Mouse (Mus musculus): ENCODE data around the gene Churc1. TPM values are rescaled to one million over a fixed set of nuclear protein-coding genes. Genes with fewer than 3 reads are reported as not detected.

Gene Churc1
- polyA plus RNA-seq (2012; ENCODE audit: insufficient read depth, low replicate concordance), result 5.6 TPM in 1 of 2 replicates, not detected in the other

DNA sequence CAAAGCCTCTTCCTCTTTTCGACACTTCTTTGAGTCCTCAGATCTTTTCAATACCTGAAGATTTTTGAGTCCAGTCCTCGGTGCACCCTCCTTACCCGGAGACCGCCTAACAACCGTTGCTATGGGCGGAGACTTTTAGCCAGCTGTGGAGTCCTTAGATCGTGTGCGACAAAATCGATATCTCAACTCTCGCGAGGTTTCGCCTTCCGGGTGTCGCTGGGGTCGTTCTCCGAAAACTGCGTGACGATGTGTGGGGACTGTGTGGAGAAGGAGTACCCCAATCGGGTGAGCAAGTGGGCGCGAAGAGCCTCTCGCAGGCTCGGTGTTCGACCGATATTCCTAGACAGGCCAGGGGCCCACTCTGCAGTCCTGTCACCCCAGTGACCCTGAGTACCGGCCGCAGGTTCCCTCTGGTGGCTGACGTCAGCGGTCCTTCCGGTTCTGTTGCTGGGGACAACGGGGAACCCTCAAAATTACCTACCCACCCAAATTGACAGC is at the start of gene Churc1, which contains the start of gene Fntb:
Churc1 (plus strand) TSS at position 185 of the 498 bp plus-strand sequence.
Fntb (plus strand) TSS at position 236 of the 498 bp plus-strand sequence.
- Histone ChIP-seq H3K4me1 (peaks cover 19% of the 10 kb centered on the region), H3K9me3 (peaks cover 6% of the 10 kb centered on the region), H3K4me3 (replicated peaks) (peak within 1 kb of the TSS; percentile 98), H3K36me3 (replicated peaks; ENCODE audit: low read length) (peaks cover 6% of the 10 kb centered on the region), H3K27me3 (replicated peaks) (no peaks in the 10 kb centered on the region)
- TF ChIP-seq FLI1 (IDR thresholded peaks at IDR 0.05; ENCODE audit: low read length), result no peak
- TF ChIP-seq GATA1 (IDR thresholded peaks at IDR 0.05; ENCODE audit: borderline replicate concordance, low read length), result no peak

GRCm38 (mm10) chr12:76718384-76718783 is 47.0 kb upstream of the Churc1 start:
- Histone ChIP-seq H3K27me3 (replicated peaks) (peaks cover 17% of the 10 kb centered on the region), H3K36me3 (replicated peaks; ENCODE audit: low read length) (no peaks in the 10 kb centered on the region), H3K4me1 (no peaks in the 10 kb centered on the region; the same call in 1 of the 2 replicates), H3K4me3 (replicated peaks) (no peak overlapping the region), H3K9me3 (no peaks in the 10 kb centered on the region)
- TF ChIP-seq GATA1 (IDR thresholded peaks at IDR 0.05; ENCODE audit: borderline replicate concordance, low read length) (no peak), FLI1 (IDR thresholded peaks at IDR 0.05; ENCODE audit: low read length) (no peak)

DNA sequence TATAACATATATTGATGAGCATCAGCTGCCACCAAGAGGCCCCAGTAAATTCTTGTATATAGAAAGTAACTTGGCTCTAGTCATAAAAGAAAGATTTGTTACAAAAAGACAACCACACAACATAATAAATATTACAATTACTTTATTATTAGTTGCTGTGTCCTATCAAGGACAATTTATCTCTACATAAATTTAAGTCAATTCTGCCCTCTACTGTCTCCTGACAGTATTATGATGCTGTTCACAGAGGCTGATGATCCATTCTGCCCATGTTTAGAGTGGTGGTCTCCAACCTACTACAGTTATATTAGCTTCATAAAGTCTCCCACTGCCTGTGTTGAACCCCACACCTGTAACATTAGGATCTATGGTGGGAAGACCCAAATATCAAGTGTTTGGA is 44.8 kb upstream of the Churc1 start:
- H3K4me1 ChIP-seq, result no peaks in the 10 kb centered on the region
- H3K27me3 ChIP-seq (replicated peaks), result peaks cover 9% of the 10 kb centered on the region
- peaks cover 8% of the 10 kb centered on the region for H3K9me3 ChIP-seq
- TF ChIP-seq FLI1 (IDR thresholded peaks at IDR 0.05; ENCODE audit: low read length) (no peak), GATA1 (IDR thresholded peaks at IDR 0.05; ENCODE audit: borderline replicate concordance, low read length) (no peak)
- H3K4me3 ChIP-seq (replicated peaks), result no peak overlapping the region
- H3K36me3 ChIP-seq (replicated peaks; ENCODE audit: low read length), result no peaks in the 10 kb centered on the region

- Histone ChIP-seq H3K4me3 (replicated peaks) (no peak overlapping the region), H3K4me1 (no peaks in the 10 kb centered on the region), H3K27me3 (replicated peaks) (peaks cover 7% of the 10 kb centered on the region), H3K36me3 (replicated peaks; ENCODE audit: low read length) (no peaks in the 10 kb centered on the region), H3K9me3 (peaks cover 18% of the 10 kb centered on the region)
- TF ChIP-seq GATA1 (IDR thresholded peaks at IDR 0.05; ENCODE audit: borderline replicate concordance, low read length) (no peak), FLI1 (IDR thresholded peaks at IDR 0.05; ENCODE audit: low read length) (no peak)
Observed at GRCm38 (mm10) chr12:76722026-76722425, 43.3 kb upstream of the Churc1 start.

GRCm38 (mm10) chr12:76727955-76728354 is 37.4 kb upstream of the Churc1 start:
- TF ChIP-seq GATA1 (IDR thresholded peaks at IDR 0.05; ENCODE audit: borderline replicate concordance, low read length) (no peak), FLI1 (IDR thresholded peaks at IDR 0.05; ENCODE audit: low read length) (no peak)
- Histone ChIP-seq H3K4me1 (no peaks in the 10 kb centered on the region), H3K27me3 (replicated peaks) (peaks cover 23% of the 10 kb centered on the region), H3K9me3 (peaks cover 39% of the 10 kb centered on the region), H3K4me3 (replicated peaks) (no peak overlapping the region), H3K36me3 (replicated peaks; ENCODE audit: low read length) (no peaks in the 10 kb centered on the region)

DNA sequence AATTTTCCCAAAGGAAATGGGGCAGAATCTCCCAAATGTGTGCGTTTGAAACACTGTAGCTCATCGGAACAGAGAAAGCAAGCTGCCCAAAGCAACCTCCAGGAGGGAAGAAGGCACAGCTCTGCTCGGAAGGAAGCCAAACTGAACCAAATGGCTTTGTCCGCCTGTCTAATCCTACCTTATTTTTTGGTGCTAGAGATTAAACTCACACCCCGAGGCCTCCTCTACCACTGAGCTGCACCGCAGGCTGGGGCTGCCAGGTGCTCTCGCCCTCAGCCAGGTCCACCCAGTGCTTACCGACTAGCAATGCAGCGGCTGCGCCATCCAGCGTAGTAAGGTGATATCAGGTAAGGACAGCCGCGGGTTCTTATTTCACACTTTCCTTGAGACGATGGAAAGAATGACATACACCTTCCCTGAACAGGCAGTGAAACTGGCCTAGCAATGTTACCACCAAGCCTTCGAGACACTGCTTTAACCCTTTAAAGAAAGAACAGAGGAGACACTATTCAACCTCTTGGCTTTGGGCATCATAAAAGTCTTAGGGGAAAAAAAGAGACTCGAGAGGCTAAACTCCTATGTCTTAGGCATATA is 14.4 kb upstream of the Churc1 start:
- H3K4me3 ChIP-seq (replicated peaks), result no peak overlapping the region
- H3K9me3 ChIP-seq, result peaks cover 17% of the 10 kb centered on the region
- TF ChIP-seq GATA1 (IDR thresholded peaks at IDR 0.05; ENCODE audit: borderline replicate concordance, low read length), result no peak
- TF ChIP-seq FLI1 (IDR thresholded peaks at IDR 0.05; ENCODE audit: low read length), result no peak
- H3K36me3 ChIP-seq (replicated peaks; ENCODE audit: low read length), result no peaks in the 10 kb centered on the region
- H3K4me1 ChIP-seq, result peaks cover 5% of the 10 kb centered on the region; the same call in 1 of the 2 replicates
- peaks cover 7% of the 10 kb centered on the region for H3K27me3 ChIP-seq (replicated peaks)

- H3K9me3 ChIP-seq, result peaks cover 17% of the 10 kb centered on the region
- TF ChIP-seq GATA1 (IDR thresholded peaks at IDR 0.05; ENCODE audit: borderline replicate concordance, low read length), result no peak
- TF ChIP-seq FLI1 (IDR thresholded peaks at IDR 0.05; ENCODE audit: low read length), result no peak
- no peak overlapping the region for H3K4me3 ChIP-seq (replicated peaks)
- peaks cover 5% of the 10 kb centered on the region; the same call in 1 of the 2 replicates for H3K4me1 ChIP-seq
- H3K27me3 ChIP-seq (replicated peaks), result peaks cover 7% of the 10 kb centered on the region
- H3K36me3 ChIP-seq (replicated peaks; ENCODE audit: low read length), result no peaks in the 10 kb centered on the region
Observed at GRCm38 (mm10) chr12:76752652-76753318, 12.6 kb upstream of the Churc1 start.

DNA sequence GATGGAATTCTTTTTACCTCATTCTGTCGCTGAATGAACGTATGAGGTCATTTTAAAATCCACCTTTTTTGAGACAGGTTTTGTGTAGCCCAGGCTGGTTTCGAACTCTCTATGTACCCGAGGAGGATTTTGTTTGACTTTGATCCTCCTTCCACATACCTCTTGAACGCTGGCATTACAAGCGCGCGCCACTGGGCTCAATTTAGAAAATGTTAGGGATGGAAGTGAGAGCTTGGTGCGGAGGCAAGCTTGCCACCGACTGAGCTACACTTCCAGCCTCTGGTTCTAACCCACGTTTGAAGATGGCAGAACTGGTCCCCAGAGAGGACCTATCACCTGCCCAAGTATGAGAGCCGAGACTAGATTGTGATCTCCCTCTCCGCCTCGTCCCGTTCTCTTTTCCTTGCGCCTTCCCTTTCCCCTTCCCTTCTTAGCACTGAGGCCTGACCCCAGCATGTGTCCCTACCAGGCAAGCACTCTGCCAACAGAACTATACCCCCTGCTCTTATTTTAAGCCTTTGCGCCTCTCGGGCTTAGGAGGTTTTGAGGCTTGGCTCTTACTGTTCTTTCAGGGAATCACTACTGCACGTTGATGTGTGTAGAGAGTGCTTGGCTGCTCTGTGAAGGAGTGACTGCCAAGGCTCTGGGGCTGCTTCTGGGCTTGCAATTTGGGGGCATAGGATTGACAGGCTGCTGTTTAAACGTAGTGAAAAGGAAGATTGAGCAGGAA is 728 bp downstream of the Churc1 start:
- no peaks in the 10 kb centered on the region for H3K27me3 ChIP-seq (replicated peaks)
- peaks cover 19% of the 10 kb centered on the region for H3K4me1 ChIP-seq
- peaks cover 6% of the 10 kb centered on the region for H3K9me3 ChIP-seq
- TF ChIP-seq FLI1 (IDR thresholded peaks at IDR 0.05; ENCODE audit: low read length) (no peak), GATA1 (IDR thresholded peaks at IDR 0.05; ENCODE audit: borderline replicate concordance, low read length) (no peak)
- peak overlapping the region; percentile 98 for H3K4me3 ChIP-seq (replicated peaks)
- H3K36me3 ChIP-seq (replicated peaks; ENCODE audit: low read length), result peaks cover 6% of the 10 kb centered on the region

- H3K9me3 ChIP-seq, result no peaks in the 10 kb centered on the region
- peaks cover 36% of the 10 kb centered on the region for H3K4me1 ChIP-seq
- no peaks in the 10 kb centered on the region for H3K27me3 ChIP-seq (replicated peaks)
- peaks cover 30% of the 10 kb centered on the region for H3K36me3 ChIP-seq (replicated peaks; ENCODE audit: low read length)
- TF ChIP-seq GATA1 (IDR thresholded peaks at IDR 0.05; ENCODE audit: borderline replicate concordance, low read length) (no peak), FLI1 (IDR thresholded peaks at IDR 0.05; ENCODE audit: low read length) (no peak)
- H3K4me3 ChIP-seq (replicated peaks), result no peak overlapping the region
Observed at GRCm38 (mm10) chr12:76770841-76771500, 5.6 kb downstream of the Churc1 start.

All from megakaryocyte, embryonic 14.5 days (primary cell).